Mouse (Mus musculus) lung, embryonic 16.5 days (tissue): ENCODE results near the gene Swi5. TPM values are rescaled to one million over a fixed set of nuclear protein-coding genes. Genes with fewer than 3 reads are reported as not detected.

ENCODE experiments used
- ATAC-seq: fragments of 200-750 bp; cut with Nextera tagmentation; 2 replicates; pipeline ENCODE4 v1.8.0; 2017; ENCODE audit warnings: low read depth, mild to moderate bottlenecking, moderate library complexity
- H3K27ac ChIP-seq: fragments of 300-500 bp; sonication (generic); 2 replicates; pipeline ENCODE4 v1.5.1; 2014; ENCODE audit warnings: mild to moderate bottlenecking, control low read depth, low read length
- H3K27me3 ChIP-seq: fragments of 300-500 bp; sonication (generic); 2 replicates; pipeline ENCODE4 v1.6.1; 2014; ENCODE audit warnings: low read depth, low read length, mixed read lengths; ENCODE audit not compliant: control insufficient read depth, insufficient read depth
- H3K36me3 ChIP-seq: fragments of 300-500 bp; sonication (generic); 2 replicates; pipeline ENCODE4 v1.6.1; 2014; ENCODE audit warnings: low read length; ENCODE audit not compliant: control insufficient read depth, insufficient read depth
- H3K4me1 ChIP-seq: fragments of 300-500 bp; sonication (generic); replicated peaks from 2 replicates; pipeline ENCODE4 v1.6.1; 2014; ENCODE audit warnings: low read length, mixed read lengths; ENCODE audit not compliant: control insufficient read depth, insufficient read depth
- H3K4me2 ChIP-seq: fragments of 300-500 bp; sonication (generic); 2 replicates; pipeline ENCODE4 v1.6.1; 2014; ENCODE audit warnings: low read depth, low read length, control low read depth
- H3K4me3 ChIP-seq: fragments of 300-500 bp; sonication (generic); 2 replicates; pipeline ENCODE4 v1.5.1; 2014; ENCODE audit warnings: mild to moderate bottlenecking, low read length, control low read depth
- H3K9ac ChIP-seq: fragments of 300-500 bp; sonication (generic); 2 replicates; pipeline ENCODE4 v1.6.1; 2014; ENCODE audit warnings: low read length, control low read depth
- H3K9me3 ChIP-seq: fragments of 300-500 bp; sonication (generic); 2 replicates; pipeline ENCODE4 v1.6.1; 2016; ENCODE audit warnings: low read length; ENCODE audit not compliant: control insufficient read depth
- WGBS: fragments of 180-500 bp; shearing (Covaris S2); extraction: QIAGEN DNeasy Blood & Tissue Kit; methylation state at CpG from one replicate; pipeline ENCODE4 v1.1.7; 2014; 5-methylcytosine and 5-hydroxymethylcytosine counted together
- polyA plus RNA-seq: library from polyadenylated mRNA; unstranded; fragments of >200 nt; fragmentation: Nextera tagmentation; extraction: Ambion mirVana; gene quantifications from 2 replicates; pipeline ENCODE4 v1.2.1, GENCODE M21; 2015

Swi5 gene
- polyA plus RNA-seq, 1 experiment from 2014 or later = 415 TPM

- WGBS = 68% methylated on average over 9 of the region's 9 CpGs
Measured at GRCm38 (mm10) chr2:32321591-32322298, 33.9 kb upstream of the Swi5 start.

GRCm38 (mm10) chr2:32320721-32321120, 32.8 kb upstream of the Swi5 start:
- no peaks in the 10 kb centered on the region for H3K36me3 ChIP-seq
- WGBS = 64% methylated on average over 11 of the region's 11 CpGs
- peaks cover 55% of the 10 kb centered on the region for H3K4me1 ChIP-seq
- no peaks in the 10 kb centered on the region for H3K27me3 ChIP-seq
- no peak overlapping the region; the same call in 1 of the 2 replicates for H3K27ac ChIP-seq
- no peaks in the 10 kb centered on the region for H3K9me3 ChIP-seq
- ATAC-seq = no peak
- no peak overlapping the region for H3K4me3 ChIP-seq
- H3K4me2 ChIP-seq = no peak overlapping the region
- H3K9ac ChIP-seq = no peak overlapping the region

More at GRCm38 (mm10) chr2:32321591-32322298, 33.9 kb upstream of the Swi5 start:
- Histone ChIP-seq H3K4me2 (no peak overlapping the region), H3K9ac (0 out of 2 replicates have a peak overlapping the region, but pooled peaks have one; percentile 5), H3K27ac (no peak overlapping the region), H3K27me3 (no peaks in the 10 kb centered on the region), H3K4me3 (no peak overlapping the region), H3K9me3 (no peaks in the 10 kb centered on the region), H3K36me3 (no peaks in the 10 kb centered on the region), H3K4me1 (peaks cover 45% of the 10 kb centered on the region)
- ATAC-seq = no peak

GRCm38 (mm10) chr2:32319586-32320580, 32.0 kb upstream of the Swi5 start:
- Histone ChIP-seq H3K9ac (peak overlapping the region; percentile 28; the same call in 1 of the 2 replicates), H3K27ac (peak overlapping the region; percentile 98), H3K4me3 (peak overlapping the region; percentile 19), H3K27me3 (no peaks in the 10 kb centered on the region), H3K4me1 (peaks cover 52% of the 10 kb centered on the region), H3K4me2 (peak overlapping the region; percentile 69), H3K9me3 (no peaks in the 10 kb centered on the region), H3K36me3 (no peaks in the 10 kb centered on the region)
- 35% methylated on average over 9 of the region's 9 CpGs for WGBS
- peak; percentile 47 for ATAC-seq

GRCm38 (mm10) chr2:32318709-32319585, 31.1 kb upstream of the Swi5 start:
- H3K4me1 ChIP-seq = peaks cover 52% of the 10 kb centered on the region
- peak overlapping the region; percentile 82 for H3K9ac ChIP-seq
- H3K27me3 ChIP-seq = no peaks in the 10 kb centered on the region
- no peak for ATAC-seq
- H3K36me3 ChIP-seq = no peaks in the 10 kb centered on the region
- H3K9me3 ChIP-seq = no peaks in the 10 kb centered on the region
- 52% methylated on average over 14 of the region's 14 CpGs for WGBS
- peak overlapping the region; percentile 54 for H3K4me3 ChIP-seq
- H3K27ac ChIP-seq = peak overlapping the region; percentile 98
- H3K4me2 ChIP-seq = peak overlapping the region; percentile 69

- Histone ChIP-seq H3K4me2 (peak overlapping the region; percentile 69), H3K27me3 (no peaks in the 10 kb centered on the region), H3K4me3 (peak overlapping the region; percentile 54), H3K9me3 (no peaks in the 10 kb centered on the region), H3K27ac (peak overlapping the region; percentile 98), H3K9ac (peak overlapping the region; percentile 82), H3K36me3 (no peaks in the 10 kb centered on the region), H3K4me1 (peaks cover 52% of the 10 kb centered on the region)
- WGBS = 2% methylated on average over 19 of the region's 19 CpGs
- ATAC-seq = peak; percentile 85
Measured at GRCm38 (mm10) chr2:32317791-32318417, 30.0 kb upstream of the Swi5 start.

- H3K4me2 ChIP-seq = peak overlapping the region; percentile 46
- no peaks in the 10 kb centered on the region for H3K36me3 ChIP-seq
- H3K4me3 ChIP-seq = no peak overlapping the region
- ATAC-seq = peak; percentile 28
- H3K9ac ChIP-seq = peak overlapping the region; percentile 21
- WGBS = 28% methylated on average over 20 of the region's 20 CpGs
- H3K9me3 ChIP-seq = no peaks in the 10 kb centered on the region
- peaks cover 52% of the 10 kb centered on the region for H3K4me1 ChIP-seq
- peak overlapping the region; percentile 98 for H3K27ac ChIP-seq
- H3K27me3 ChIP-seq = no peaks in the 10 kb centered on the region
Measured at GRCm38 (mm10) chr2:32316887-32317656, 29.2 kb upstream of the Swi5 start.

GRCm38 (mm10) chr2:32315751-32316150, 27.9 kb upstream of the Swi5 start:
- no peak for ATAC-seq
- no peaks in the 10 kb centered on the region for H3K27me3 ChIP-seq
- WGBS = 12% methylated on average over 8 of the region's 8 CpGs
- no peaks in the 10 kb centered on the region for H3K9me3 ChIP-seq
- peak overlapping the region; percentile 98 for H3K27ac ChIP-seq
- peaks cover 63% of the 10 kb centered on the region for H3K4me1 ChIP-seq
- H3K4me2 ChIP-seq = peak overlapping the region; percentile 46
- peak overlapping the region; percentile 7; the same call in 1 of the 2 replicates for H3K4me3 ChIP-seq
- peak overlapping the region; percentile 43; the same call in 1 of the 2 replicates for H3K9ac ChIP-seq
- no peaks in the 10 kb centered on the region for H3K36me3 ChIP-seq

- peaks cover 59% of the 10 kb centered on the region for H3K4me1 ChIP-seq
- no peak overlapping the region; the same call in 1 of the 2 replicates for H3K27ac ChIP-seq
Measured at GRCm38 (mm10) chr2:32314831-32315230, 27.0 kb upstream of the Swi5 start.

More at GRCm38 (mm10) chr2:32314831-32315230, 27.0 kb upstream of the Swi5 start:
- no peak for ATAC-seq
- H3K36me3 ChIP-seq = no peaks in the 10 kb centered on the region
- H3K9ac ChIP-seq = no peak overlapping the region
- WGBS = 82% methylated on average over 14 of the region's 14 CpGs
- no peaks in the 10 kb centered on the region for H3K27me3 ChIP-seq
- no peaks in the 10 kb centered on the region for H3K9me3 ChIP-seq
- no peak overlapping the region for H3K4me3 ChIP-seq
- no peak overlapping the region for H3K4me2 ChIP-seq
